Mouse (Mus musculus): Measurements from ENCODE around the gene Esrrg. TPM values are rescaled to one million over a fixed set of nuclear protein-coding genes. Genes with fewer than 3 reads are reported as not detected.

The Esrrg gene
- polyA plus RNA-seq, 1 experiment from 2014 or later: 1.8 TPM

GRCm38 (mm10) chr1:187676626-187677025, 68.0 kb downstream of the Esrrg start:
- Histone ChIP-seq H3K27me3 (ENCODE audit: insufficient read depth, low read length) (no peaks in the 10 kb centered on the region), H3K9ac (no peak overlapping the region), H3K4me3 (ENCODE audit: low read depth, low read length) (no peak overlapping the region), H3K27ac (ENCODE audit: low read depth) (no peak overlapping the region), H3K9me3 (ENCODE audit: low read depth, low read length) (no peaks in the 10 kb centered on the region; the same call in 1 of the 2 replicates), H3K4me2 (no peak overlapping the region), H3K4me1 (ENCODE audit: insufficient read depth) (no peaks in the 10 kb centered on the region), H3K36me3 (ENCODE audit: insufficient read depth) (no peaks in the 10 kb centered on the region)
- ATAC-seq (ENCODE audit: insufficient read depth) (no peak), DNase-seq (no peak)
- TF ChIP-seq CTCF (IDR thresholded peaks at IDR 0.05; ENCODE audit: low read depth): no peak
- 69% methylated on average over 10 of the region's 10 CpGs for WGBS

GRCm38 (mm10) chr1:187679246-187679645, 70.7 kb downstream of the Esrrg start:
- Histone ChIP-seq H3K27me3 (ENCODE audit: insufficient read depth, low read length) (no peaks in the 10 kb centered on the region), H3K4me1 (ENCODE audit: insufficient read depth) (no peaks in the 10 kb centered on the region), H3K9ac (no peak overlapping the region), H3K36me3 (ENCODE audit: insufficient read depth) (no peaks in the 10 kb centered on the region), H3K9me3 (ENCODE audit: low read depth, low read length) (no peaks in the 10 kb centered on the region; the same call in 1 of the 2 replicates), H3K4me3 (ENCODE audit: low read depth, low read length) (no peak overlapping the region), H3K27ac (ENCODE audit: low read depth) (no peak overlapping the region), H3K4me2 (no peak overlapping the region)
- DNase-seq: no peak
- no peak for ATAC-seq (ENCODE audit: insufficient read depth)
- 61% methylated on average over 1 of the region's 1 CpGs for WGBS
- no peak for TF ChIP-seq CTCF (IDR thresholded peaks at IDR 0.05; ENCODE audit: low read depth)

- no peaks in the 10 kb centered on the region for H3K27me3 ChIP-seq (ENCODE audit: insufficient read depth, low read length)
- no peaks in the 10 kb centered on the region for H3K36me3 ChIP-seq (ENCODE audit: insufficient read depth)
- H3K4me1 ChIP-seq (ENCODE audit: insufficient read depth): no peaks in the 10 kb centered on the region
- H3K4me3 ChIP-seq (ENCODE audit: low read depth, low read length): no peak overlapping the region
- no peak overlapping the region for H3K9ac ChIP-seq
- no peak overlapping the region for H3K27ac ChIP-seq (ENCODE audit: low read depth)
- no peak for TF ChIP-seq CTCF (IDR thresholded peaks at IDR 0.05; ENCODE audit: low read depth)
- WGBS: 76% methylated on average over 4 of the region's 4 CpGs
- H3K9me3 ChIP-seq (ENCODE audit: low read depth, low read length): no peaks in the 10 kb centered on the region; the same call in 1 of the 2 replicates
- ATAC-seq (ENCODE audit: insufficient read depth) (no peak), DNase-seq (no peak)
- H3K4me2 ChIP-seq: no peak overlapping the region
Observed at GRCm38 (mm10) chr1:187684519-187684918, 75.9 kb downstream of the Esrrg start.

- no peaks in the 10 kb centered on the region for H3K36me3 ChIP-seq (ENCODE audit: insufficient read depth)
- no peak for ATAC-seq (ENCODE audit: insufficient read depth)
- H3K9me3 ChIP-seq (ENCODE audit: low read depth, low read length): no peaks in the 10 kb centered on the region
- H3K9ac ChIP-seq: no peak overlapping the region
- H3K27me3 ChIP-seq (ENCODE audit: insufficient read depth, low read length): no peaks in the 10 kb centered on the region
- H3K4me2 ChIP-seq: no peak overlapping the region
- no peak for TF ChIP-seq CTCF (IDR thresholded peaks at IDR 0.05; ENCODE audit: low read depth)
- 76% methylated on average over 11 of the region's 11 CpGs for WGBS
- DNase-seq: no peak
- no peak overlapping the region for H3K4me3 ChIP-seq (ENCODE audit: low read depth, low read length)
- no peaks in the 10 kb centered on the region for H3K4me1 ChIP-seq (ENCODE audit: insufficient read depth)
- H3K27ac ChIP-seq (ENCODE audit: low read depth): no peak overlapping the region
Observed at GRCm38 (mm10) chr1:187691846-187692525, 83.4 kb downstream of the Esrrg start.

GRCm38 (mm10) chr1:187694865-187695264, 86.3 kb downstream of the Esrrg start:
- ATAC-seq (ENCODE audit: insufficient read depth) (no peak), DNase-seq (no peak)
- no peak overlapping the region for H3K4me2 ChIP-seq
- WGBS: 54% methylated on average over 4 of the region's 4 CpGs
- H3K9me3 ChIP-seq (ENCODE audit: low read depth, low read length): no peaks in the 10 kb centered on the region
- no peak for TF ChIP-seq CTCF (IDR thresholded peaks at IDR 0.05; ENCODE audit: low read depth)
- no peak overlapping the region for H3K4me3 ChIP-seq (ENCODE audit: low read depth, low read length)
- no peaks in the 10 kb centered on the region for H3K27me3 ChIP-seq (ENCODE audit: insufficient read depth, low read length)
- H3K36me3 ChIP-seq (ENCODE audit: insufficient read depth): no peaks in the 10 kb centered on the region
- no peak overlapping the region for H3K9ac ChIP-seq
- no peaks in the 10 kb centered on the region for H3K4me1 ChIP-seq (ENCODE audit: insufficient read depth)
- H3K27ac ChIP-seq (ENCODE audit: low read depth): no peak overlapping the region

- H3K9me3 ChIP-seq (ENCODE audit: low read depth, low read length): no peaks in the 10 kb centered on the region
- TF ChIP-seq CTCF (IDR thresholded peaks at IDR 0.05; ENCODE audit: low read depth): no peak
- no peaks in the 10 kb centered on the region for H3K36me3 ChIP-seq (ENCODE audit: insufficient read depth)
- ATAC-seq (ENCODE audit: insufficient read depth) (no peak), DNase-seq (no peak)
- no peaks in the 10 kb centered on the region for H3K27me3 ChIP-seq (ENCODE audit: insufficient read depth, low read length)
- WGBS: 89% methylated on average over 9 of the region's 9 CpGs
- H3K4me1 ChIP-seq (ENCODE audit: insufficient read depth): no peaks in the 10 kb centered on the region
- H3K9ac ChIP-seq: no peak overlapping the region
- H3K4me3 ChIP-seq (ENCODE audit: low read depth, low read length): no peak overlapping the region
- H3K27ac ChIP-seq (ENCODE audit: low read depth): no peak overlapping the region
- no peak overlapping the region for H3K4me2 ChIP-seq
Observed at GRCm38 (mm10) chr1:187698201-187698600, 89.6 kb downstream of the Esrrg start.

- no peak overlapping the region for H3K27ac ChIP-seq (ENCODE audit: low read depth)
- DNase-seq (no peak), ATAC-seq (ENCODE audit: insufficient read depth) (no peak)
- no peak overlapping the region for H3K9ac ChIP-seq
- H3K4me3 ChIP-seq (ENCODE audit: low read depth, low read length): no peak overlapping the region
- H3K27me3 ChIP-seq (ENCODE audit: insufficient read depth, low read length): no peaks in the 10 kb centered on the region
- no peak overlapping the region for H3K4me2 ChIP-seq
- no peaks in the 10 kb centered on the region for H3K36me3 ChIP-seq (ENCODE audit: insufficient read depth)
- no peak for TF ChIP-seq CTCF (IDR thresholded peaks at IDR 0.05; ENCODE audit: low read depth)
- H3K9me3 ChIP-seq (ENCODE audit: low read depth, low read length): no peaks in the 10 kb centered on the region
- H3K4me1 ChIP-seq (ENCODE audit: insufficient read depth): no peaks in the 10 kb centered on the region
- 47% methylated on average over 2 of the region's 2 CpGs for WGBS
Observed at GRCm38 (mm10) chr1:187700963-187701362, 92.4 kb downstream of the Esrrg start.
